Mouse (Mus musculus) mouse embryonic stem cell (cell line): ENCODE data around the gene Gm11115.

ENCODE experiments used
- in situ Hi-C, 2 experiments: fragments of 300-500 bp; cut with MboI; formaldehyde crosslinking; loops; 1 replicate in 1 of 2; 3 replicates in 1 of 2; pipeline ENCODE4 v1.14.3; 2019 to 2020; ENCODE audit warnings: low sequenced_read_pairs in 2 of 2, low pct_unique_long_range_greater_than_20kb in 1 of 2, mixed read lengths in 1 of 2; ENCODE audit not compliant: unreplicated experiment in 1 of 2

Gene Gm11115

GRCm38 (mm10) chr5:88153999-88154398, at the start of gene Gm11115:
Gene Gm11115, minus strand, starts transcription at chr5:88154099.
- in situ Hi-C loops = no loop called here

- in situ Hi-C loops = no loop called here
These were observed 42.5 kb downstream of the Gm11115 start, which contains the start of gene Gm11116 for GRCm38 (mm10) chr5:88111430-88111829. Gene Gm11116, minus strand, starts transcription at chr5:88111530.
